Mouse (Mus musculus) heart, adult 2 months (tissue): ENCODE data around the gene Shld2.

ENCODE experiments used
- CTCF ChIP-seq: fragments of 200-600 bp; IDR thresholded peaks from 2 replicates; pipeline ENCODE4 v1.8.1; 2022; ENCODE audit warnings: antibody characterized with exemption, mild to moderate bottlenecking, moderate library complexity
- EP300 ChIP-seq: fragments of 200-500 bp; IDR thresholded peaks from 2 replicates; pipeline ENCODE4 v1.6.1; 2011; ENCODE audit warnings: low read depth, low read length, control low read depth; ENCODE audit not compliant: insufficient read depth
- POLR2A ChIP-seq: fragments of 200-500 bp; IDR thresholded peaks from 2 replicates; pipeline ENCODE4 v1.6.1; 2011; ENCODE audit warnings: mild to moderate bottlenecking, low read depth, low read length, control low read depth; ENCODE audit not compliant: insufficient read depth

GRCm38 (mm10) chr14:34312339-34313048 lies 2.2 kb upstream of the Shld2 start:
- TF ChIP-seq EP300 (no peak), POLR2A (no peak), CTCF (no peak)
